Mouse (Mus musculus) embryonic fibroblast, embryonic 13.5 days (primary cell): ENCODE measurements around the gene Ngdn.

ENCODE experiments used
- CTCF ChIP-seq: IDR thresholded peaks from 2 replicates; pipeline ENCODE4 v1.5.1; 2011; ENCODE audit warnings: mild to moderate bottlenecking, control low read depth, low read length, moderate library complexity, borderline replicate concordance; ENCODE audit not compliant: insufficient read depth
- POLR2A ChIP-seq: IDR thresholded peaks from 2 replicates; pipeline ENCODE4 v1.6.1; 2011; ENCODE audit warnings: low read depth, mild to moderate bottlenecking, control low read depth, low read length, moderate library complexity

- TF ChIP-seq CTCF = no peak
- no peak for TF ChIP-seq POLR2A
Observed at GRCm38 (mm10) chr14:55061845-55062244, 46.6 kb downstream of the Ngdn start.
